Mouse (Mus musculus) CH12.LX (cell line): ENCODE results near the gene Atp9a. TPM values are rescaled to one million over a fixed set of nuclear protein-coding genes. Genes with fewer than 3 reads are reported as not detected.

Experiments used
- DNase-seq: peaks from one replicate; pipeline ENCODE4 v3.0.0-alpha.2; 2013; ENCODE audit errors: extremely low read depth
- H3K27ac ChIP-seq: 2 replicates; pipeline ENCODE4 v1.5.1; 2012; ENCODE audit warnings: low read depth, mild to moderate bottlenecking, control low read depth, moderate library complexity; ENCODE audit not compliant: insufficient read depth
- H3K27me3 ChIP-seq: replicated peaks from 2 replicates; pipeline ENCODE3; 2012; ENCODE audit warnings: inconsistent platforms
- H3K36me3 ChIP-seq, 2 experiments: replicated peaks in 1 of 2; 2 replicates each; pipeline versions ENCODE3 to v1.6.1; 2012; ENCODE audit warnings: inconsistent platforms in 1 of 2, low read length in 1 of 2, mild to moderate bottlenecking in 1 of 2, mixed read lengths in 1 of 2, moderate library complexity in 1 of 2; ENCODE audit not compliant: control insufficient read depth in 1 of 2, insufficient read depth in 1 of 2
- H3K4me1 ChIP-seq, 2 experiments: 2 replicates each; pipeline ENCODE4 v1.6.1; 2012; ENCODE audit warnings: inconsistent platforms in 1 of 2, moderate library complexity in 1 of 2; ENCODE audit not compliant: insufficient read depth in 2 of 2, control insufficient read depth in 1 of 2
- H3K4me2 ChIP-seq: 2 replicates; pipeline ENCODE4 v1.6.1; 2012; ENCODE audit warnings: low read depth, mild to moderate bottlenecking, control low read depth; ENCODE audit not compliant: poor library complexity, insufficient read depth, severe bottlenecking
- H3K4me3 ChIP-seq, 3 experiments: fragments of 150-350 bp in 1 of 3; sonication (generic) in 1 of 3; replicated peaks in 1 of 3; 2 replicates each; pipeline versions ENCODE3 to v1.5.1; 2011 to 2012; ENCODE audit warnings: low read depth in 2 of 3, low read length in 2 of 3, mild to moderate bottlenecking in 2 of 3, moderate library complexity in 2 of 3, control low read depth in 1 of 3, improper control_type of control experiment in 1 of 3, inconsistent platforms in 1 of 3, mixed read lengths in 1 of 3; ENCODE audit not compliant: poor library complexity in 1 of 3
- H3K79me2 ChIP-seq: replicated peaks from 2 replicates; pipeline ENCODE4 v1.6.1; 2012; ENCODE audit warnings: mild to moderate bottlenecking, moderate library complexity; ENCODE audit not compliant: control insufficient read depth, poor library complexity, insufficient read depth, severe bottlenecking; ENCODE audit errors: extremely low read depth
- H3K9ac ChIP-seq: 2 replicates; pipeline ENCODE4 v1.6.1; 2012; ENCODE audit warnings: low read depth, mild to moderate bottlenecking, control low read depth, moderate library complexity; ENCODE audit not compliant: insufficient read depth
- H3K9me3 ChIP-seq: replicated peaks from 2 replicates; pipeline ENCODE3; 2012; ENCODE audit warnings: low read length, inconsistent platforms, mixed read lengths
- BHLHE40 ChIP-seq: IDR thresholded peaks from 2 replicates; pipeline ENCODE4 v1.6.1; 2011; ENCODE audit warnings: mild to moderate bottlenecking, low read depth, low read length, improper control_type of control experiment
- CHD2 ChIP-seq: IDR thresholded peaks from 2 replicates; pipeline ENCODE4 v1.6.1; 2011; ENCODE audit warnings: low read length, improper control_type of control experiment
- CTCF ChIP-seq, 2 experiments: IDR thresholded peaks in 1 of 2; conservative IDR thresholded peaks in 1 of 2; 2 replicates each; pipeline ENCODE4 v1.5.1; 2011 to 2012; ENCODE audit warnings: low read depth in 2 of 2, low read length in 2 of 2, improper control_type of control experiment in 1 of 2, inconsistent platforms in 1 of 2, mild to moderate bottlenecking in 1 of 2, moderate library complexity in 1 of 2
- ELF1 ChIP-seq: IDR thresholded peaks from 2 replicates; pipeline ENCODE4 v1.6.1; 2014; ENCODE audit warnings: low read depth, mild to moderate bottlenecking, inconsistent platforms, low read length, improper control_type of control experiment
- EP300 ChIP-seq: IDR thresholded peaks from 2 replicates; pipeline ENCODE4 v1.6.1; 2011; ENCODE audit warnings: low read length, improper control_type of control experiment
- GABPA ChIP-seq: IDR thresholded peaks from 2 replicates; pipeline ENCODE4 v1.6.1; 2012; ENCODE audit warnings: low read depth, low read length, improper control_type of control experiment, inconsistent platforms; ENCODE audit not compliant: insufficient replicate concordance
- HCFC1 ChIP-seq: IDR thresholded peaks from 2 replicates; pipeline ENCODE4 v1.6.1; 2012; ENCODE audit warnings: low read depth, mild to moderate bottlenecking, inconsistent platforms, low read length, improper control_type of control experiment
- JUN ChIP-seq: IDR thresholded peaks from 2 replicates; pipeline ENCODE4 v1.6.1; 2011; ENCODE audit warnings: low read depth, mild to moderate bottlenecking, low read length, improper control_type of control experiment, moderate library complexity; ENCODE audit not compliant: insufficient read depth
- MAX ChIP-seq: IDR thresholded peaks from 2 replicates; pipeline ENCODE4 v1.6.1; 2011; ENCODE audit warnings: low read length, improper control_type of control experiment
- MYC ChIP-seq: IDR thresholded peaks from 2 replicates; pipeline ENCODE4 v1.6.1; 2011; ENCODE audit warnings: low read depth, mild to moderate bottlenecking, improper control_type of control experiment, low read length
- NRF1 ChIP-seq: IDR thresholded peaks from 2 replicates; pipeline ENCODE4 v1.6.1; 2014; ENCODE audit warnings: low read depth, mild to moderate bottlenecking, inconsistent platforms, low read length, improper control_type of control experiment, moderate library complexity
- PAX5 ChIP-seq: IDR thresholded peaks from 2 replicates; pipeline ENCODE4 v1.6.1; 2012; ENCODE audit warnings: low read length, inconsistent platforms, mixed read lengths
- POLR2A ChIP-seq: IDR thresholded peaks from 2 replicates; pipeline ENCODE4 v1.6.1; 2011; ENCODE audit warnings: low read depth, mild to moderate bottlenecking, improper control_type of control experiment, low read length
- RAD21 ChIP-seq: IDR thresholded peaks from 2 replicates; pipeline ENCODE4 v1.6.1; 2011; ENCODE audit warnings: low read depth, mild to moderate bottlenecking, low read length, improper control_type of control experiment, moderate library complexity
- RCOR1 ChIP-seq: conservative IDR thresholded peaks from 2 replicates; pipeline ENCODE4 v1.6.1; 2012; ENCODE audit warnings: low read depth, mild to moderate bottlenecking, inconsistent platforms, low read length, improper control_type of control experiment
- SMC3 ChIP-seq: IDR thresholded peaks from 2 replicates; pipeline ENCODE4 v1.6.1; 2011; ENCODE audit warnings: low read depth, low read length, improper control_type of control experiment
- TBP ChIP-seq: conservative IDR thresholded peaks from 2 replicates; pipeline ENCODE4 v1.6.1; 2011; ENCODE audit warnings: low read depth, low read length, improper control_type of control experiment
- USF1 ChIP-seq: IDR thresholded peaks from 2 replicates; pipeline ENCODE4 v1.6.1; 2014; ENCODE audit warnings: low read depth, mild to moderate bottlenecking, inconsistent platforms, low read length, improper control_type of control experiment
- USF2 ChIP-seq: conservative IDR thresholded peaks from 2 replicates; pipeline ENCODE4 v1.6.1; 2011; ENCODE audit warnings: low read depth, low read length, improper control_type of control experiment
- ZC3H11A ChIP-seq: IDR thresholded peaks from 2 replicates; pipeline ENCODE4 v1.6.1; 2012; ENCODE audit warnings: low read depth, mild to moderate bottlenecking, inconsistent platforms, low read length, improper control_type of control experiment
- ZMIZ1 ChIP-seq: IDR thresholded peaks from 2 replicates; pipeline ENCODE4 v1.6.1; 2012; ENCODE audit warnings: low read depth, mild to moderate bottlenecking, inconsistent platforms, low read length, improper control_type of control experiment
- dilution Hi-C: fragments of 300-500 bp; cut with MboI; formaldehyde crosslinking; loops from 2 replicates; pipeline ENCODE4 v1.14.3; 2020; ENCODE audit warnings: low sequenced_read_pairs; ENCODE audit not compliant: extremely low pct_unique_long_range_greater_than_20kb, extremely low pct_ligation_motif_present
- in situ Hi-C: fragments of 300-500 bp; cut with MboI; formaldehyde crosslinking; loops from 3 replicates; pipeline ENCODE4 v1.14.3; 2019; ENCODE audit warnings: low sequenced_read_pairs, low pct_ligation_motif_present, low pct_unique_long_range_greater_than_20kb, mixed read lengths
- polyA plus RNA-seq: library from polyadenylated mRNA; unstranded; fragments of >175 nt; gene quantifications from 2 replicates; pipeline ENCODE4 v1.2.1, GENCODE M21; 2012; ENCODE audit warnings: low read depth; ENCODE audit not compliant: insufficient read length
- total RNA-seq, 2 experiments: library from RNA; depleted of rRNA; stranded (reverse); fragments of 300-350 nt in 1 of 2; fragments of >200 nt in 1 of 2; gene quantifications; 2 replicates each; pipeline ENCODE4 v1.2.3; 2012 to 2014

The Atp9a gene
- total and polyA plus RNA-seq, 3 experiments: 18.9 to 43.7 (median 40.1) TPM

DNA sequence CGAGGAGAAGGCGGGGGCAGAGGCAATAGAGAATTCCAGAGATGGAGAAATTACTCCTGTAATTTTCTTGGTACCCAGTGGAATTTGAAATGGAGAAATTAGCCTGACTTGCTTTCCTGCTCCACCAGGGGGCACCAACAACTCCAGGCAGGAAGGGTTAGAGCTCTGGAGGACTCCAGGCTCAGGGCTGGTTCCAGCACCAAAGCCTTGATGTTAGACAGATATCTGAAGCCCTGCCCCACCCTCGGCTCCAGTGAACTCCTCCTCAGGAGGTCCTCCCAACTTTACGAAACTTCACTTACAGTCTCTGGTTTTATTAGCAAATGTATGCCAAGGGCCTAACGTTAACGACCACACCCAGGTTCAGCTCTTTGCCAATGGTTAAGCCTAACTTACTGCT, 50.4 kb downstream of the Atp9a start:
- TF ChIP-seq SMC3 (peak; percentile 40), ZMIZ1 (no peak), RAD21 (peak; percentile 32), CTCF (conservative IDR thresholded peaks at IDR 0.05 in 1 of 2, IDR thresholded peaks at IDR 0.05 in 1 of 2; ENCODE audit: low read depth in 2 of 2, low read length in 2 of 2) (peak; percentile 46 to 48; a peak in 2 of 4 replicates)
- Histone ChIP-seq H3K27ac (no peak overlapping the region), H3K4me3 (no peak overlapping the region), H3K27me3 (no peaks in the 10 kb centered on the region), H3K4me2 (no peak overlapping the region), H3K79me2 (no peaks in the 10 kb centered on the region), H3K4me1 (peaks cover 0 to 3% of the 10 kb centered on the region in 2 experiments; a peak in 1 of 4 replicates), H3K36me3 (no peaks in the 10 kb centered on the region), H3K9me3 (peaks cover 10% of the 10 kb centered on the region), H3K9ac (no peak overlapping the region)
- in situ Hi-C loops (no loop called here), dilution Hi-C loops (no loop called here)
- peak; percentile 46 for DNase-seq

DNA sequence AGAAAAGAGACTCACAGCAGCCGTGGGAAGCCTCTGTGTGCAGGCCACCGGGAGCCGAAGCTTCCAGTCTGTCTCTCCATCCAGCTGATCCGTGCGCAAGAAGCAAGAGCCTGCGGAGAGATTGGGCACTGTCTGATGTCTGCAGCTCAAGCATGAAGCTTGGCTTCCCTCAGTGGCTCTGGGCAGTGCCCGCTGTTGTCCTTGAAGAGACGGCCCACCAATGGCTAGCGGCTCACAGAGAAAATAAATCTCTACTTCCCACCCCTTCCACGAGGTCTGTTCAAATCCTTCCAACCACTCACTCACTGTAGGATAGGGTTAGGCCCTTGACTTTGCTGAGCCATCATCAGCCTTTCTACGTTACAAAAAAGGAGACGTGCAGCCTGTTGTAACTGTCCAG, 54.9 kb downstream of the Atp9a start:
- no peak for DNase-seq
- Histone ChIP-seq H3K9me3 (peaks cover 2% of the 10 kb centered on the region), H3K4me1 (peaks cover 0 to 8% of the 10 kb centered on the region in 2 experiments; a peak in 2 of 4 replicates), H3K36me3 (no peaks in the 10 kb centered on the region), H3K79me2 (no peaks in the 10 kb centered on the region), H3K4me3 (no peak overlapping the region), H3K4me2 (no peak overlapping the region), H3K27me3 (peaks cover 9% of the 10 kb centered on the region), H3K27ac (no peak overlapping the region), H3K9ac (no peak overlapping the region)
- dilution Hi-C loops (no loop called here), in situ Hi-C loops (loop anchor here (10.0 kb wide), 1 partner anchor 177 kb away; no protein-coding TSS in a partner anchor)
- TF ChIP-seq ZMIZ1 (no peak), USF1 (no peak), GABPA (no peak), ZC3H11A (no peak), USF2 (no peak), SMC3 (no peak), HCFC1 (no peak), MAX (no peak), EP300 (no peak), BHLHE40 (no peak), NRF1 (no peak), PAX5 (no peak), RCOR1 (no peak), MYC (no peak), TBP (no peak), ELF1 (no peak), JUN (no peak), POLR2A (no peak), CHD2 (no peak)
